Mouse (Mus musculus) T-helper 2 cell (primary cell): ENCODE measurements around the gene Lcat.

Experiments used
- in situ Hi-C: fragments of 300-600 bp; cut with MboI, MseI; formaldehyde crosslinking; loops from one replicate; pipeline ENCODE4 v1.15.1; 2025; ENCODE audit warnings: high pct_unique_total_duplicates

Lcat gene

GRCm38 (mm10) chr8:105949350-105949749 is 6.2 kb upstream of the Lcat start:
- in situ Hi-C loops, result no loop called here

GRCm38 (mm10) chr8:105942542-105942941 is 640 bp downstream of the Lcat start:
- in situ Hi-C loops, result no loop called here

- in situ Hi-C loops, result no loop called here
Observed at GRCm38 (mm10) chr8:105942026-105942425, 1.2 kb downstream of the Lcat start.

- in situ Hi-C loops, result loop anchor here (5.0 kb wide), 1 partner anchor 231 kb away; the partner anchor contains the start of genes 4933405L10Rik and Enkd1
Observed at GRCm38 (mm10) chr8:105938306-105938669, 4.9 kb downstream of the Lcat start, which contains the start of gene Psmb10. Gene Psmb10 (minus strand): TSS chr8:105938444.

- in situ Hi-C loops, result loop anchor here (5.0 kb wide), 1 partner anchor 230 kb away; the partner anchor contains the start of genes 4933405L10Rik and Enkd1
Observed at GRCm38 (mm10) chr8:105937496-105938305, 5.5 kb downstream of the Lcat start.

GRCm38 (mm10) chr8:105936866-105937475 is 6.2 kb downstream of the Lcat start:
- in situ Hi-C loops, result loop anchor here (5.0 kb wide), 1 partner anchor 230 kb away; the partner anchor contains the start of genes 4933405L10Rik and Enkd1

- in situ Hi-C loops, result loop anchor here (5.0 kb wide), 1 partner anchor 229 kb away; the partner anchor contains the start of genes 4933405L10Rik and Enkd1
Observed at GRCm38 (mm10) chr8:105935863-105936603, 7.1 kb downstream of the Lcat start.

GRCm38 (mm10) chr8:105935105-105935504 is 8.1 kb downstream of the Lcat start:
- in situ Hi-C loops, result loop anchor here (5.0 kb wide), 1 partner anchor 228 kb away; the partner anchor contains the start of genes 4933405L10Rik and Enkd1

GRCm38 (mm10) chr8:105933762-105934161 is 9.4 kb downstream of the Lcat start, which contains the start of gene Ctrl:
Gene Ctrl (minus strand): TSS chr8:105933862.
- in situ Hi-C loops, result loop anchor here (5.0 kb wide), 1 partner anchor 944 kb away; no protein-coding TSS in a partner anchor

- in situ Hi-C loops, result loop anchor here (5.0 kb wide), 1 partner anchor 945 kb away; no protein-coding TSS in a partner anchor
Observed at GRCm38 (mm10) chr8:105932525-105932924, 10.7 kb downstream of the Lcat start.

GRCm38 (mm10) chr8:105931271-105931670 is 11.9 kb downstream of the Lcat start:
- in situ Hi-C loops, result loop anchor here (5.0 kb wide), 1 partner anchor 946 kb away; no protein-coding TSS in a partner anchor

GRCm38 (mm10) chr8:105930602-105931001 is 12.6 kb downstream of the Lcat start:
- in situ Hi-C loops, result loop anchor here (5.0 kb wide), 1 partner anchor 947 kb away; no protein-coding TSS in a partner anchor

GRCm38 (mm10) chr8:105925123-105925522 is 18.1 kb downstream of the Lcat start:
- in situ Hi-C loops, result loop anchor here (5.0 kb wide), 2 partner anchors 33 to 93 kb away; partner anchors contain the start of gene Nrn1l

GRCm38 (mm10) chr8:105919390-105919789 is 23.8 kb downstream of the Lcat start:
- in situ Hi-C loops, result no loop called here

- in situ Hi-C loops, result no loop called here
Observed at GRCm38 (mm10) chr8:105900941-105901616, 42.1 kb downstream of the Lcat start.

- in situ Hi-C loops, result no loop called here
Observed at GRCm38 (mm10) chr8:105900180-105900940, 42.8 kb downstream of the Lcat start, which contains the start of gene Pskh1. Gene Pskh1 (plus strand): TSS chr8:105900441.

- in situ Hi-C loops, result no loop called here
Observed at GRCm38 (mm10) chr8:105897801-105898480, 45.2 kb downstream of the Lcat start.

GRCm38 (mm10) chr8:105893339-105893738 is 49.8 kb downstream of the Lcat start, which contains the start of gene Nrn1l:
Gene Nrn1l (plus strand): TSS chr8:105893567.
- in situ Hi-C loops, result loop anchor here (5.0 kb wide), 1 partner anchor 34 kb away; no protein-coding TSS in a partner anchor

GRCm38 (mm10) chr8:105892432-105892831 is 50.8 kb downstream of the Lcat start:
- in situ Hi-C loops, result loop anchor here (5.0 kb wide), 1 partner anchor 35 kb away; no protein-coding TSS in a partner anchor
